Mouse (Mus musculus): ENCODE measurements around the gene Gm20388.

GRCm38 (mm10) chr8:120344583-120344982 lies 433.9 kb downstream of the Gm20388 start:
- TF ChIP-seq CTCF (IDR thresholded peaks at IDR 0.05; ENCODE audit: low read depth) (no peak), EP300 (optimal IDR thresholded peaks at IDR 0.05) (no peak)
